Mouse (Mus musculus): ENCODE data around the gene Trcg1.

DNA sequence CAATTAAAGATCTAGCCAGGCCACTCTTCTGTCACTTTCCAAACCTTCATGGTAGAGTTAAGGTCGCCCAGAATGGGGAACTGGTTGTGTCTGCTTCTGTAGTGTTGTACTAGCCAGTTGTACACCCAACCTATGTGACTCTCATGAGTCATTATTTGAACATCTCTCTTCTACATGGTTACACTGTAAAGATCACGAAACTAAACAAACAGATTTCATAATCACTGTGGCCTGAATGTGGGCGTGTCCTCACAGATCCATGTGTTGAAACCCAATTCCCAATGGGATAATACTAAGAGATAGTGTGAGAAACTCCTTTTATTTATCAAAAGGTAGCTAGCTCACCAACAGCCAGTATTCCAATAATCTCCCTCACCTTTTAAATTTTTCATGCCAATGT lies 59.3 kb downstream of the Trcg1 start:
- no peak for TF ChIP-seq CTCF (IDR thresholded peaks at IDR 0.05; ENCODE audit: insufficient read depth, low read depth, low read length)
- TF ChIP-seq POLR2A (IDR thresholded peaks at IDR 0.05; ENCODE audit: insufficient read depth, low read depth, low read length), result no peak

All from olfactory bulb, adult 2 months (tissue).